Mouse (Mus musculus) heart, postnatal 4 days (tissue): ENCODE data around the gene Narfl. TPM values are rescaled to one million over a fixed set of nuclear protein-coding genes. Genes with fewer than 3 reads are reported as not detected.
A peak's percentile ranks its signal among the peaks of the same experiment; 100 is the strongest.

Source experiments
- DNase-seq: peaks from one replicate; pipeline ENCODE4 v3.0.0; 2021
- total RNA-seq, 2 experiments: library from RNA; stranded (reverse); gene quantifications; 2 replicates each; pipeline ENCODE4 v1.2.3; 2021

Gene Narfl
- total RNA-seq, 2 experiments from 2014 or later, result 41.7 to 46.9 TPM

DNA sequence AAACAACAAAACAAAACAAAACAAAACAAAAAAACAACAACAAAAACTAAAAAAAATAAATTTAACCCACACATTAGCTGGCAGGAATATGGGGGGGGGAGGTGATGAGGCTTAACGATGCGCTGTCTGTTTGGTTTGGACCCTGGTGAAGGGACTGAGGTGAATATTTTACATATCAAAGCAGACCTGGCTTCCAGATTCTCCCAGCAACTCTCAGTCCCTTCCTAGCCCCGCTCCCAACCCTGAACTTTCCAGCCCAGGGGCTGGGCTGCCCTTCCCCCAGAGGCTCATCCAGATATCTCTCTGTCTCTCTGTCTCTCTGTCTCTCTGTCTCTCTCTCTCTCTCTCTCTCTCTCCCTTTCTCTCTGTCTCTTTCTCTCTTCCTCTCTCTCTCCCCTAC lies 11.0 kb upstream of the Narfl start:
- no peak for DNase-seq

DNA sequence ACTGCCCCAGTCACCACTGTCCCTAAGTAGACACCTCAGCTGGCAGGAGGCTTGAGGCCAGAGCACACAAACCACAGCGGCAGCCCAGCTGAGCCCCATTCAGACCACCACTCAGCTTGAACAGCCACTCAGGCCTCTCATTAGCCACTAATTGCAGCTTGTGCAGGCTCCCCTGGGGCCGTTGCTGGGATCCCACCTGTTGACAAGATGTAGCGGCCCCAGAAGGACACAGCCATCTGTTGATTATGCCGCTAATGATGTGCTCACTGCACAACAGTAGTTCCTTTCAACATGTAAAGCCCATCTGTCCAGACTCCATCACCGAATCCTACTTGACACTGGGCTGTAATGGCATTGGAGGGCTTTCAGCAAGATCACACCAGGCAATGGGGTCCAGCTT lies 7.7 kb upstream of the Narfl start:
- DNase-seq, result no peak

DNA sequence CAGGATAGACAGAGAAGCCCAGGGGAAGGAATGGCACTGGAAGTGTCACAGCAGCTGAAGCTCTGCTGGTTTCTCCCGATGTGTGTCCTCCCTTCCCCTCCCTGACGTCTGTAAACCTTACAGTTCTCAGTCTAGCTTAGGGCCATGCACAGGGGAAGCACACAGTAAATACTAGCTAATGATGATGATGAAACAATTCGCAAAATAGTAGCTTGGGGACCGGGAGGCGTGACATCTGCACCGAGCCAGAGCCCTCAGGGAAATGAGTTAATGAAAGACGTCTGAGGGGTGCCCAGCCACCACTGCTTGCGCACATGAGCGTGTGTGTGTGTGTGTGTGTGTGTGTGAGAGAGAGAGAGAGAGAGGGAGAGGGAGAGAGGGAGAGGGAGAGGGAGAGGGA lies 4.2 kb upstream of the Narfl start:
- DNase-seq, result no peak

DNA sequence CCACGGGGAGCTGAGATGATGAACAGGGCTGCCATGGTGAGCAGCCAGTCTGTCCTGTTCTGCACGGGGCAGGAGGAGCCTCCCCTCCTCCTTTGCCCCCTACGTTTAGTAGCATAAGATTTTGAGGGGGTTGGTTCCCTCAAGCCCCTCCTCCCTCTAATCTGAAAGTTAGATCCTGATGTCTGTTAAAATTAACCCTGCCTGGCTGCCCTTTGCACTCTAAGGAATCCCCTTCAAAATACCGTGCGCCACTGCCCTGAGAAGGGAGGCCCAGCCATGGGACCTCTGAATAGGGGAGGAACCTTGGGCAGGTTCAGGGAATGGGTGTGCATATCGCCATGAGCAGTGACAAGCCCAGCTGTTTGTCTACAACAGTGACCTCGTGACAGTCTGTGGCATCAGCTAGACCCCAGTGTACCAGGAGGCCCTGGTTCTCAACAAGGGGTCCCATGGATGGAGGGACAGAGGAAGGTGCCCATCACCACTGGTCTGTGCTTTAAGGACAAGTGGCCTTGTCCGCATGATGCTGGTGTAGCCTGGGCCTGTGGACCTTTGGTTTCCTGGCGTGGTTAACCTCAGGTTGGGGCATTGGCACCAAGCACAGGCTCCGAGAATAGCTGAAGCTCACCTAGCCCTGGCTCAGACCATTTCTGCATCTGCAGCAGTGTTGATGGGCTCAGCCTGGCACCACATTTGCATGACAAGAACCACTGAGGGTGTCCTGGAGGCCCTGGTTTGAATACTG lies 1.9 kb downstream of the Narfl start:
- no peak for DNase-seq

DNA sequence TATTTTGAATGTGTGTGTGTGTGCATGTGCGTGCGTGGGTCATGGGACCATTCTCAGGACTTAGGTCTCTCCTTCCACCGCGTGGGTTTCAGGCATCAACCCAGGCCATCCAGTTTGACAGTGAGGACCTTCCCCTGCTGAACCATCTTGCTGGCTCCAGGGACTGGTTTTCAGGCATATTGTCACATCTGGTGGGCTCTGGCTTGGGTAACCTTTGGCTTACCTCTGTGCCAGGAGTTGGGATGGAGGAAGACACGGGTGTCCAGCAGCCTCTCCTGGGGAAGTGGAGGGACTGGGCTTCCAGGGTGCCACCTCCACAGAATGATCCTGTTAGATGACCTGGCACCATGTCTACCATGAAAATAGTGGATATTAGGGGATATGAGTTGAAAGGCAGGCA lies 4.4 kb downstream of the Narfl start:
- DNase-seq, result no peak

DNA sequence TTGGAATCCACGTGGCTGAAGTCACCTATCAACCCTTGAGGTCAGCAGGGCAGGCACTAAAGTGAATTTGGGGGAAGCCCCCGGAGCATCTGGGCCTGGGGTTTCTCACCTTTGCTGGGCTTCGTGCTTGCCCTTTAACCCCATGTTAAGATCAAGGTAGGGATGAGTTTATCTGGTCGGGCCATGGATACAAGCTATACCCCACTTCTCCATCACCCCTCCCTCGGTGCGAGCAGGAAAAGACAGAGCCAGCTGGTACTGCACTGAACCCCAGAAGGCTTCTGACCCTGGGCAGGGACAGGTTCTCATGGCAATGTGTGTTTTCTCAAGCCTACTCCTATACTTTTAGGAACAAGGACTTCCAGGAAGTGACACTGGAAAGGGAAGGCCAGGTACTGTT lies 7.8 kb downstream of the Narfl start:
- DNase-seq, result no peak

DNA sequence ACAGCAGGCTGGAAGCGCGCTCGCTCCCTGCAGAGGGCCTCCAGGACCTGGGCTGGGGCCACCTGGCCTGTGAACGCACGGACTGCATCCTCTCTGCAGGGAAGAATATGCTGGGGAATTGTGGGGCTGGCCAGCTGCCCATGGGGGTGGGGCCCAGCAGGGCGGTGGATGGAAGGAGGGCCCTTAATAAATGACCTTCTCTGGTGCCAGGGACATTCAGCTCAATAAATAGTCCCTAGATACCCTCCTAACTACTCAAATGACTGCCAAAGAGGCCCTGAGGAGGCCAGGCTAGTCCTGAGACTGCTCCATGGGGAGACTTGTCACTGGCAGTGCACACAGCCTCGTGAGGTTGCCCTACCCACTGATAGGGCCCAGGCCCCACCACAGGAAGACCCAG lies 9.5 kb downstream of the Narfl start:
- peak; percentile 62 for DNase-seq

DNA sequence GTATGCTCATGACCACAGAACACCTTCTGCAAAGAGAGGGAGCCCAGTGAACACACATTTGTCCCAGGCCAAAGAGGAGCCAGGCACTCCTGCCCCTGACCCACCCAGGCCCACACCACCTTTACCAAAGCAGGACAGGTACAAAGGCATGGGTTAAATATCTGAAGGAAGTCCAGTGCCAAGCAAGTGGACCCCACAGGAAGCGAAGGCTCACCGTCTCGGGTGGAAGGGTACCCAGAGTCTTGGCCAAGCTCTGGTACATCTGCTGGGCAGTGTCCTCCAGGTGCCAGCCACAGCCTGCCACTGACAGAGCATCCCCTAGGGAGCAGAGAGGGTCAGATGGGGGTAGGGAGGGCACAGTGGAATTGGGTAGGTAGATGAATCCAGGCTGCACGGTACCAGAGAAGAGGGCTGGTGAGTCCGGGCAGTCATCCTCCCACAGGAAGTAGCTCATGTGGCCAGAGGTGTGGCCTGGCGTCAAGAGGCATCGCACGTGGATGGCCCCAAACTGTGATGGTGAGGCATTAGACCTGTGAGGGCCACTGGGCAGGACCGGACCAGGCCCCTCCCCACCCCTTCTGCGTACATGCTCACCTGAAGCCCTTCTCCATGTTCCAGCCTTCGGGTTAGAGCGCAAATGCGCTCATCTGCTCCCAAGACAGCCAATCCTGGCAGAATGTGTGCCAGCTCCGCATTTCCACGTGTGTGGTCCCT lies 10.4 kb downstream of the Narfl start:
- DNase-seq, result no peak

DNA sequence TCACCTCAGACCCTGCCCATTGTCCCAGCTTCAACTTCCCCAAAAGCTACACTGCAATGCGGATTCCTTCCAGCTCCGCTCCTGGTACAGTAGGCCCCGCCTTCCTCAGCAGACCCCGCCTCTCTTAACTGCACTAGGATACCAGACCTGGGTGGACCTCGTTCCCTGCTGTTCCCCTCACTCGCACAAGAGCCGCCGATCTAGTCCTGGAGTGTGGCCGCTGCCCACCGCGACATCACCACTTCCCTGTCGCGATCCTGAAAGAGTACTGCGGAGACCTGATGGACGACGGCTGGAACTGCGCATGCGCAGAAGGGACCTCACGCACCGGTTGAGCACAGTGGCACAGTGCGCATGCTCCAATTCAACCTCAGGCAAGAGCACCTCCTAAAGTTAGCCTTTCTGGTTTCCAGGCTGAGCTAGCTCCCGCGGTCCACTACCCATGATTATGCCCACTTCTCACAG lies 11.7 kb downstream of the Narfl start, which contains the start of gene Haghl:
Gene Haghl (minus strand): TSS at position 393 of the 465 bp plus-strand sequence.
- DNase-seq, result peak; percentile 96

DNA sequence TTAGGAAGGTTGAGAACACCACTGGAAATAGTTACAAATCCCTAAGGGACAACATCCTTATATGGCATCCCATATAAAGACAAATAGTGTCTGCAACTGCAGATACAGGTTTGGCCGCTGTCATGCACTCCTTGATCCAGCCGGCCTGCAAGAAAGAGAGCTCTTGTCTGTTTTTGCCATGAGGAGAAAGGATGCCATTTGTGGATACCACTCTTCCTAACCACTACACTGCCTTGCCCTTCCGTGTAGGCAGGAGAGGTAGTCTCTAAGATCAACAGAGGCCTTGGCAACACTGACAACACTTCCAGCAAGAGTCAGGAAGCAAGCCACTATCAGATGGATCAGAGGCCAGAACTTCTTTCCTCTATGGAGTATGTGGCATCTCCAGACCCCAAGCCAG lies 12.7 kb downstream of the Narfl start, which contains the start of gene Ccdc78:
Gene Ccdc78 (plus strand): TSS at position 301 of the 400 bp plus-strand sequence.
- no peak for DNase-seq

DNA sequence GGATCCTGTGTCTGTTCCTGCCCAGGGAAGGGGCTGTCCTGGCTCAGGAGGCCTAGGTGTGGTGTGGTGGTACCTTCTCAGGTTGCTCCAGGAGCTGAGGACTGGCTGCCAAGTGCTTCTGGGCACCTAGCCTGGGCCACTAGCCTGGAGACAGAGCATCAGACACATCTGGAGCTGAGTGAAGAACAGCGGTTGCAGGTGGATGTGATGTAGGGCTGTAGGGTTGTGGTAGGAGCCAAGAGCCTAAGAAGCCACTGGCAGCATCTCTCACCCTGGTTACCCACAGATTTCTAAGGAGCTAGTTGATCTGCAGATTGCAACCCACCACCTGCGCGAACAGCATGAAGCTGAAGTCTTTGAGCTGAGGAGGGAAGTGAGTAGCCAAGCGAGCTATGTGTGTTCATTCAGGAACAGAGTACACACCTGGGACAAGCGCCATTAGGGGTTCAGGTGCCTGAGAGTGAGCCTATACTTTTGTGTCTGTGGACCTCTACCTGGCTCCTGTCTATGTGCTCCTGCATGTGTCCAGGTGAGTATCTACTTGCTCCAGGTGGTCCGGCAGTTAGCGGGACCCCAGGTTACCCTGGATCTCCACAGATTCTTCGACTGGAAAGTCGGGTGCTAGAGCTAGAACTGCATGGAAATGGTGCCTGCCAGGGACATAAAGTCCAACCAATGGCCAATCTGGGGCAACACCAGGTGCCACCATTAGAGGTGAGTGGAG lies 13.4 kb downstream of the Narfl start:
- no peak for DNase-seq

DNA sequence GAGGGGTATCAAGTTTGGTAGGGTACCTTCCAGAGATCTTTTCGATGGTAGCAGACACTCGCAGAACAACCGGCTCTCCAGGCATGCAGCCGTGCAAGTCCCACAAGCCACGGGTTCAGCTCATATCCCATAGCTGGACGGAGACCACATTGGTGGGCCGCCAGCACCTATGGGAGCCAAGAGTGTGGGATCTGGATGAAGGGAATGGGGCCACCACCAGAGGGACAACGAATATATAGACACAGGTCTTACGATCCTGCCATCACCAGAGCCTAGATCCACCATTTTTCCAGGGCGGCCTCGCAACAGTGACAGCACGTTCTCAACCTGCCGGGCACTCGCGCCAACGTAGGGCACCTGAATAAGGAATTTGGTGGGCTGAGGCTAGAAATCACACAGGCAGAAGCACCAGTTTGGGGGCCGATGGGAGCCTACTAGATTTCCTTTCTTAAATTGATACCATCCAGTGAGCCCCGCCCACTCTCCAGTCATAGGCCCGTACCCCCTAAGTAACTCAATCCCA lies 17.8 kb downstream of the Narfl start:
- no peak for DNase-seq

DNA sequence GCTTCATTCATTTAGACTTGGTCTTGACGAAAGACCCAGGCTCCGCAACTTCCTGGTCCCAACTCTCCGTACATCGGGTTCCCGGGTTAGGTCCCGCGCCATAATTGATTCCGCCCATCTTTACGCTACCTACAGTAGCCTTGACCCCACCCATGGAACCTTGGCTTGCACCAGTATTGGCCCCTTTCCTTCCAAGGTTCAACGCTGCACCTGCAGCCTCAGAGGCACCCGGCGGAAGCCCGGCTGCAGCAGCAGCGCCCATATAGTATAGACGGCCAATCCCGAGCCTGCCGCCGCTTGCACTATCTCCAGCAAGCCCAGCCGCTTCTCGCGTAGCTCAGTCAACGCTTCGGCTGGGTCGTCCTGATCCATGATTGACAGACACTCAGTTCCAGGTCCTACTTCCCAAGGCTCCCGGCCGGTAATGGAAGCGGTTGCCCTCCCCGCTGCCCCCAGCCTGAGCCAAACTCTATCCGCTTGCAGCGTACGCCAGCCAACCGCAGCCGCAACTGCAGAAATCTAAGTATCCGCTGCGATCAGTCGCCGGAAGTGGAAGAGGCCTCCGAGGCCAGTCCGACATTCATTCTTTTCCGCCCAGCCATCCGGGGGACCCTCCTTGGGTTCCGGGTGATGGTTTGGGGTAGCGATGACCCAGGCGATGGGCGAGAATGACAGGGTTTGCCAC lies 18.4 kb downstream of the Narfl start:
- DNase-seq, result peak; percentile 92

DNA sequence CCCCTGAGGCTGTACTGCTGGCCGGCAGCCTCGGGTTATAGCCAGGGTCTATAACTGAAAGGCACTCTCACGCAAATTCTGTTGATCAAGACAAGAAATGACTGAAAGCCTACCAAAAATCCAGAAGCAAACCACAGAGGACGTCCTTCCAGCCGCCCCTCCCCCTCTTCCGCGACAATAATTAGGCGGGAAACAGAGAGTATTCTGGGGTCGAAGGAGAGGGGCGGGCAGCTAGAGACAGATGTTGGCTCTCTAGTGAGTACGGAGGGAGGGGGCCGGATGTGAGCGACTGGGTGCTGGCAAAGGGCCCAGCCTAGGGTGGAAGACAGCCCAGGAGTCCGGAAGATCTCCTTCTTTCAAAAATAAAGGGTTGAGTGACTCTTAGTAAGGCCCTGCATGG lies 19.0 kb downstream of the Narfl start, which contains the start of gene Fam173a:
Gene Fam173a (minus strand): TSS at position 287 of the 400 bp plus-strand sequence.
- DNase-seq, result peak; percentile 88

DNA sequence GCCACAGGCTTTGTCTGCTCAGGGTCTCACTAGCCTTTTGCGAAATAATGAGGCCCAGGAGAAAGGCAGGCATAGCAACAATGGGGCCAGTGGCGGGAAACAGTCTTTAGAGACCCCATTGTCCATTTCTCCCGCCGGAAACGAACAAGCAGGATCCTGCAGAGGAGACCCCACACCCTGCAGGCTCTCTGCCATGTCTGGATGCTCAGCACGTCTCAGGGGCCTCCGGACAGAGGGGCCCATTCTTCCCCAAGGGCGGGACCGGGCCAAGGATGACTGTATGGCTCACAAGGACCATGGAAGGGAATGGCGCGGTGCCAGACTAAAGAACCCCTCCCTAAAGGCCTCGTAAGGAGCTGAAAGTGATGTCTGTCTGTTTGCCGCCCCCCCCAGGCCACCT lies 20.6 kb downstream of the Narfl start:
- peak; percentile 42 for DNase-seq

DNA sequence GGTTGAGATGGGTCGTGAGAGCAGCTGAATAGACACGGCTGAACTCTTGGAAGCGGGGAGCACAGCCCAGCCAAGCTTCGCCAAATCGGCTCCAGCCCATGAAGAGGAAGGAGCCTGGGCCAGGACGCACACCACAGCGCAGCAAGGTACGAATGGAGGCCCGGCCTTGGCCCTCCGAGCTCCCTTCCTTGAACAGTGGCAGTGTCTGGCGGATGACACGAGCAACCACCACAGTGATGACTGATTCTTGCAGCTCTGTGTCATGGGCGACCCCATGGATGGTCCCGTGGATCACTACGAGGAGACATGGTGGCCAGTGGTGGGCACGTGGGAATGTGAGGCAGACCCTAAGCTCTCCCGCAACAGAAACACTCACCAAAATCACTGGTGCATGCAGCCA lies 21.4 kb downstream of the Narfl start:
- DNase-seq, result no peak

DNA sequence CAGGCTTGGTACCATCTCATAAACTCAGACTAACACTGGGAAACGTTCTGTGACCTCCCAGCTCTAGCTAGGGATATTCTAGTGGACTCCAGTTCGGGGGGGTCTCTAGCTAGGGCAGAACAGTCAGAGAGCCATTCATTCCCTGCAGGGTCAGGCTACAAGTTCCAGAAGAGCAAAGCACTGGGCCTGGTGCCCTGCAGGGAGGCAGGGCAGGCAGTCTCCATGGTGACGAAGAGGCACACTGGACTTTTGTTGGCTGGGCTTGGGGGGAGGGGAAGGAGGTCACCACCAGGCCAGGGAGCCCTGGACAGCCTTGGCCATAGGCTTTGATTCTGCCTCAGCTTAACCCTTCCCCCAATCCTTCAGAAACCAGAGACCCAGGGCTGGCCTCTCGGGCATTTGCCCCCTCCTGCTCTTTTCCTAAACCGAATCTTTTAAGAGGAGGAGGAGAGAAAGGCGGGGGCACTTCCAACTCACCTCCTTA lies 22.1 kb downstream of the Narfl start, which contains the start of gene AC134908.4:
Gene AC134908.4 (minus strand): TSS at position 51 of the 484 bp plus-strand sequence.
- no peak for DNase-seq

DNA sequence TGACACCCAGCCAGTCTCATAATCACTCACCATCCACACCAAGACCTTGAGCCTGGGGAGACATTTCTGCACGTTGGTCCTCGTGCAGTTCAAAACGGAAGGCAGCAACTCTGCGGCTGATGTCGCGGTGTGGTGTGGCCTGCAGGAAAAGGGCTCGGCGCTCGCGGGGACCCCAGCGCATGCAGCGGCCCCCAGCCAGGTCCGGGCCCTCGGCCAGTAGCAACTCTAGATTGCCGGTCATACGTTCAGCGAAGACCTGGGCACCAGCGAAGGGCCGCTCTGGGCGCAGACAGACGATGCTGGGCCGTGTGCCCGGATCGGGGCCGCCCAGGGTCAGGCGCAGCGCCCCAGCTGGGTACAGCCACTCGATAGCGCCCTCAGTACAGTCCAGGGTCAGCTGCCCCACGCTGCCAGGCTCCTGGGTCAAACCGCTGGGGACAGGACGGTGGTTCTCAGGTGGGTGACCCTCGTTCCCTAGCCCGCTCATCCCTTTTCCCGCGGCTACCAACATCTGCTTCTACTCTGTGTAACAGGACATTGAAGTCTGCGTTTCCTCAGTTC lies 22.7 kb downstream of the Narfl start:
- DNase-seq, result peak; percentile 56

DNA sequence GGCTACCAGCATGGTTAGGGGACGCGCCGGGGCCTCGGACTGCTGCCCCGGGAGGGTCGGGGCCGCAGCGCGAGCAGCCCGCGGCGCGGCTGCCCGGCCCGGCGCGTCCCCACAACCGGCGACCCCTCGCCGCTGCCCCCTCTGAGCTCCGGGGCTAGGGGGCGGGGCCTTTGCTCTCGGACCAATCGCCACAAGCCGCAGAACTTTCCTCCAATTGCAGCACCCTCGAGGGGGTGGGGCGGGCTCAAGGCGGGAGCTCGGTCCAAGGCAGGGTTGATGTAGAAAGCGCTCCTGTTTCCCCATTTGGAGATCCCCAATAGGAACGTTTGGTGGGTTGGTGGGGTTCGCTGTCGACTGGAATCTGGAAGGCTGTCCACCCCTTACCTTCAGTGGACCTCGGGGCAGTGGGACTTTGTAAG lies 23.4 kb downstream of the Narfl start, which contains the start of gene Metrn:
Gene Metrn (minus strand): TSS at position 186 of the 419 bp plus-strand sequence.
- peak; percentile 92 for DNase-seq

DNA sequence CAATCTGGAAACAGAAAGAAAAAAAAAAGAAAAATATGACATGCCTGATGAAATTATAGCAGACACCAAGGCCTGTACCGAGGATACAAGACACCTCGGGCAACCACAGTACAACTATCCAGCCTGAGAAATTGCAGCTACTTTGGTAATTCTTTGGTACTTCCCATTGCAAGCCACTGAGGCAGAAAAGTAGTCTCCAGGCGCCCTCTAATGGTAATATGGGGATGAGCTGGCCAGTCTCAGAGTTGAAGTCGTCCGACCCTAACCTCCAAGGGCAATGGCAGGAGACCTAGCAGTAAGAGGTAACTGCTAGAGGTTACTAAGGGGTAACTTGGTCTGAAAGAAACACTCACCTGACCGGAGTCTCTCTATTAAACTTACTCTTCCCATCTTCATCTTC lies 27.5 kb downstream of the Narfl start:
- DNase-seq, result peak; percentile 78

DNA sequence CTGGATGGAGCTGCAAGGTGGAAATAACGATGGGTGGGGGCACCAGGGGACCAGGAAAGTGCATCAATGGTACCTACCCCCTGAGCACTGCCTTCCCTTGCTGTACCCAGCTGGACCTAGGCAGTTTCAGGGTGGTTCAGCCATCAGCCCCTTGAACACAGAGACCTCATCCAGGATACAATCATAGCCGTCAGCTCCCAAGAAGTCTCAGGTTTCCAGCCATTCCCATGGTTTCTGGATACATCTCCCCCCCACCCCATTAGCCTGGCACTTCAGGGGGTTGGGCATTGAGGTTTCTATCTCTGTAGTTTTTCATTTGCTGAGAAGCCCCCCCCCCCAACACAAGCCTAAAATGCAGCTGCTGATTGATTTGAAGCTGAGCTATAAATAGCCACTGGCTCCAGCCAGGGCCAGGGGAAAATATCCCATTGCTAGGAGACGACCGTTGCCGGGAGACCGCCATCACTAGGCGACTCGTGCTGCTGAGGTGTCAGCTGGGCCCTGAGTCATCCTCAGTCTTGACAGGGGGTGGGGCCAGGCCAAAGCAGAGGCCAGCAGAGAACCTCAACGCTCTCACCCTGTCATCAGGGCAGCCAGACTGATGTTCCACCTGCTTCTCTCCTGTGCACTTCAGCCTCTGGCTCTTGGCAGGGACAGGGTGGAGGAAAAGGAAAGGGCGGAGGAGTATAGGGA lies 29.4 kb downstream of the Narfl start:
- DNase-seq, result peak; percentile 85
